Mouse (Mus musculus): ENCODE data around the gene Sec23b.

Gene Sec23b

DNA sequence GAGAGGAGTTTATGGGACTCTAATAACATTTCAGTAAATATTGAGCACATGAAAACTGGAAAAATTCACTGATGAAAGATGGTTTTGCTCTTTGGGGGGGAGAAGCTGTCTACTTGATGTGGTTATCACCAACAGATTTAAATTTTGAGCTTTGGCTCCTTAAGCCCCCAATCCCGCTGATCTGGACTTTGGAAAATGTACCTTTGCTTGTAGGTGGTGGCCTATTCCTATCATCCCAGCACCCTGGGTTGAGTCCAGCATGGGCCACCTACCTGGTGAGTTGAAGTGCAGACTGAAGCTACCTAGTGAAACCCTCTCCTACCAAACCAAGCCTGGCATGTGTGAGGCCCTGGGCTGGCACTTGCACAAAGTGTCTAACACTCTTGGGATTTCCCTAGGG is 45.5 kb downstream of the Sec23b start:
- no peak for DNase-seq (ENCODE audit: low spot score)

DNA sequence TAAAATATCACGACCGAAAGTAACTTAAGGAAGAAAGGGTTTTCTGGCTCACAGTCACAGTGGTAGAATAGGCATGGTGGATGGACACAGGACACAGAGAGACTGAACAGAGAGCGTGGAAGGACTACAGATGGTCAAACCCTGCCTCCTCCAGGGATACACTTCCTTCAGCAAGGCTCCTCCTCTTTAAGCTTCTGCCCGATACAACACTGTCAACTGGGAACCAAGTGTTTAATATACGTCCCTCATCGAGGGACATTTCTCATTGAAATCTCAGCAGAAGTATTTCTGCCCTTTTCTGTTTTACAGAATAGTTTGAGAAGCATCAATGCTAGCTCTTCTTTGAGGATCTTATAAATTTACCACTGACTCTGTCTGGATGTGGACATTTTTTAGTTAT is 57.9 kb downstream of the Sec23b start:
- no peak for DNase-seq (ENCODE audit: low spot score)

DNA sequence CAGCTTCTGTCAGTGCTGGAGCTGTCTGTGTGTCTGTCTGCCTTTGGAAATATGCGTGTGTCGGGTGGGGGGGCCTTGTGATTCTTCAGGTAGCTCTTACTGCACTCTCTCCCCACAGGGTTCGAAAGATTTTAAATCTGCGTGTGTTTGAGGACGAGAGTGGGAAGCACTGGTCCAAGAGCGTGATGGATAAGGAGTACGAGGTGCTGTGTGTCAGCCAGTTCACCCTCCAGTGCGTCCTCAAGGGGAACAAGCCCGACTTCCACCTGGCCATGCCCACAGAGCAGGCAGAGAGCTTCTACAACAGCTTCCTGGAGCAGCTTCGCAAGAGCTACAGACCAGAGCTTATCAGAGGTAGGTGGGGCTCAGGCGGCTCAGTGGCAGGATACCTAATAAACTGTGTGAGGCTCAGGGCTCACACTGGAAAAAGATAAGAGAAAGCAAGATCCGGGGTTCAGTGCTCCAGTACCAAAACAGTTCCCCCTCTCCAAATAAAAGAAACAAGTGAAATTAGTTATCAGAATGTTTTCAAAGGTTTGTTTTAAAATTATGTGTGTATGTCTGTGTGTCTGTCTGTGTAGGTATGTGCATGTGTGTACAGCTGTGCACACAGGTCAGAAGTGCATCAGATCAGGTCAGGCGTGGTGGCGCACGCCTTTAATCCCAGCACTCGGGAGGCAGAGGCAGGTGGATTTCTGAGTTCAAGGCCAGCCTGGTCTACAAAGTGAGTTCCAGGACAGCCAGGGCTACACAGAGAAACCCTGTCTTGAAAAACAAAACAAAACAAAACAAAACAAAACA is 61.2 kb downstream of the Sec23b start:
- no peak for DNase-seq (ENCODE audit: low spot score)

DNA sequence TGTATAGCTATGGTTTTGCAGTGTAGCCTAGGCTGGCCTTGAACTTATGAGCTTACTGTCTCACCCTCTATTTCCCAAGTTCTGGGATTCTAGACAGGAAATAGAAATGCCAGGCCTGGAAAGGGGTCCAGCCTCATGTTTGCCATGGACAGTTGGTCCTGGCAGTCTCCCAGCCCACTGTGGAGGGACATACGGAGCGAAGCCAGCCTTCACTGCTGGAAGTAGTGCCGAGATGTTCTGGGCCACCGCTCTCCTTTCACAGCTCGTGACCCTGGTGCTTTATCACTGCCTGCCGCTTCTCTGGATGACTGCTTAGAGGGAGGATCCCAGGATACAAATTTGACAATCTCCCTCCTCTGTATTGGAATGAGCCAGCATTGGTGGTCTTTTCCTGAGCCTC is 65.5 kb downstream of the Sec23b start:
- DNase-seq (ENCODE audit: low spot score), result no peak

DNA sequence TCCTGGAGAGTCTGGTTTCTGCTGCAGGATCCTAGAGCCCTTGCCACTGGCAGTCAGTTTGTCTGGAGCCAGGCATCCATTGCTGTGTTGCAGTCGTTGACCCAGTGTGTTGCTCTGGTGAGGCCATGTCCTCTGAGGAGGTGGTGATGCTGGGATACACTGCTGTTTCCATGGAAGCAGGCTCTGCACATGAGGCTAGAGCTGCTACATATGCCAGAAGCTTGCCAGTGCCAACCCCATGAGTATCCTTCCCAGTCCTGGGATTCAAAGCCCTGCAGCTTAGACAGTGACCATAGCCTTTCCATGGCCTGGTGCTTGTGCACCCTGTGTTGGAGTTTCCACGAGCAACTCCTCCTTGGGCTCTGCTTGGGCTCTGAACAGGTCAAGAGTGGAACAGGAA is 77.5 kb downstream of the Sec23b start:
- DNase-seq (ENCODE audit: low spot score), result no peak

DNA sequence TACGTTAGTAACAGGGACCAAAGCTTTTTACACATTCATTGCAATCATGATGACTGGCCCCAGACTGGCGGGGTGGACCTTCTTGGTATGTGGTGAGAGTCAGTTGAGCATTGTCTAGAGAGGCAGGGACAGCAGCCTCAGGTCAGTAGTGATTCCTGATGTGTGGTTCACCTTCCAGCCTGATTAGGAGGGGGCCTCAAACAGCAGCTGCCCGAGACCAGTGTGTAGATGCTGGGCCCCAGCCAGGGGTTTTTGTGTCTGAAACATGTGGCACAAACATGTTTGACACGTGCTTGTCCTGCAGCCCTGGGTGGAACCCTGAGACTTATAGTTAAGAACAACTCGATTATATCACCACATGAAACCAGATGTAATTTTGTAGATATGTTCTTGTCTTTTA is 78.2 kb downstream of the Sec23b start:
- no peak for DNase-seq (ENCODE audit: low spot score)

DNA sequence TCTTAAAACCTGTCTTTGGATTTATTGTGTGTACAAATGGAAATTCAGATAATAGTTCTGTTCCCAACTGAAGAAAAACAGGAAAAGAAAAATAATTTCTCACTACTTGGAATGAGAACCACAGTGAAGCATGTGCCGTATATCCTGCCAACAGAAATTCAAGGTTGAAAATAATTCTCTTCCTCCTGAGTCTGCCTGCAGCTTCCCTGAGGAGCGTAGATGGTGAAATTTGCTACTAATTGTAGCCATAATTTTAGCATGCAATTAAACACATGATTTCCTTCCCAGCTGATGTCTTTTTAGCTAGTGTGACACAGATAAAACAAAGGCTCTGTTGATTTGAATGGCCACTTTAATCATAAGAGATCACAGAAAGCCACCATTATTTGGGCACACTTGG is 78.7 kb downstream of the Sec23b start:
- DNase-seq (ENCODE audit: low spot score), result no peak

DNA sequence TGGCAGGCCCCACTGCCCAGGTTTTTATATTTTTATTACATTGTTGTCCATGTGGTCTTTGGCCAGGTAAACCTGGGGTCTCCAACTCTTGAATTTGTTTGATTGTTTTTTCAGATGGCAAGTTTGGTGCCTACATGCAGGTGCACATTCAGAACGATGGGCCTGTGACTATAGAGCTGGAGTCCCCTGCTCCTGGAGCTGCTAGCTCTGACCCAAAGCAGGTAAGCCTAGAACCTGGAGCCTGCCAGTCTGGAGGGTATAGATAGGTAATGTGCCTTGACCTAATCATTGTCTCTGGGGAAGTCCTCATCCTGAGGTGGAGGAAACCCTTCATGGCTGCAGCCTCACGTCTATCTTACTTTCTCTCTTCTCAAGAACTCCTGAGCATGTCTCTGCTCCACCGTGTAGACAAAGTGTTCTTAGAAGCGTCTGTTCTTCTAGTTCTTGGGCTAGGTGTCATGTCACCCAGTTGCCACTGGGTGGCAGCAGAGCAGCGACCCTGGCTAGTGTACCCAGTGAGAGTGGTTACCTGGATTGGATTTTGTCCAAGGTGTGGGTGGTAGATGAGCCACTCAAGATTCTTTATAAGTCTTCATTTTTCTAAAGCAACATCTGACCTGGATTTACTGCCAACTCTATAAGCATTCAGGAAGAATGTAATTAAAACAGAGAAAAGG is 79.8 kb downstream of the Sec23b start:
- DNase-seq (ENCODE audit: low spot score), result no peak

DNA sequence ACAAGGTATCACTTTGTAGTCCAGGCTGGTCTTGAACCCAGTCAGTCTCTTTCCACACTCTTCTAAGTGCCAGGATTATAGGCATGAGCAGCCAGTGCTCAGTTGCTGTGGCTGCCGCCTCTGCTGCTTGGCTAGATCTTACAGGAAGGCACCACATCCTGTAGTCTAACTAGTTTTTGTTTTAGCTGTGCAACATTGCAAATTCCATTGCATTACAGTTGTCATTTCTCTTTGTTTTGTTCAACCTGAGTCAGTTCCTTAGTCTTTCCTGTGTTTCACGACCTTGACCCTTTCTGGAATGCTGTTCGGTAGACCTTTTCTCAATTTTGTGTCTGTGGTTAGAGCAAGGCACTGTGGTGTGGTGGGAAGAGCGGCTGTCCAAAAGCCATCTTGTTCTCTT is 81.2 kb downstream of the Sec23b start:
- no peak for DNase-seq (ENCODE audit: low spot score)

DNA sequence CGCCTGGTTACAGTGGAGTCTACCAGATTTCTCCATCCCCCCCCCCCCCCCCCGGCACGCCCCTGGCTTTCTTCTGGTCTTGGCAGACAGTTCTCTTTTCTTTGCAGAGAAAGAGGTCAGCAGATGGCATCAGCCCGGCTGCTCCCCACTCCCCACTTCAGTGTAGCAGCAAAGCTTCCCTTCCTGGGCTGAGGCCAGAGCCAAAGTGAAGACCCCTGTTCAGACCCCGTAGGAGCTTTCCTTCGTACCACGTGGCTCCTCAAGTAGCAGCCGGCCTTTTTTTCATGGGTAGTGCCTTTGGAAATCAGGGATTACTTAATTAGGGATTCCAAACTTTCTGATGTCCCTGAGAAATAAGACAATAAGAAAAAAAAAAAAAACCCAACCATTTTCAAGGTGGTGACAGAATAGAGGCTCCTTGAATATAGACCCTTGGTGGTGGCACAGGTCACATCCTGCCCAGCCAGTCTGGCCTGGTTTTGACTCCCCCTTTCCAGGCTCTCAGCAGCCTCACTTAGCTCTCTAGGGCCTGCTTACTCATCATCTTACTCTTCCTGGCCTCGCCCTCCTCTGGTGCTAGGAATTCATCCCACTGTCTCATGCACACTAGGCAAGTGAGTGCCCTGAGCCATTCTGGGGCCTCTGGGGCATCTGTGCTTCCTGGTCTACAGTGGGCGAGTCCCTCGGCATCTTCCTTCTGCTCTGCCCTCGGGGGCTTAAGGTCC is 81.8 kb downstream of the Sec23b start:
- DNase-seq (ENCODE audit: low spot score), result no peak

DNA sequence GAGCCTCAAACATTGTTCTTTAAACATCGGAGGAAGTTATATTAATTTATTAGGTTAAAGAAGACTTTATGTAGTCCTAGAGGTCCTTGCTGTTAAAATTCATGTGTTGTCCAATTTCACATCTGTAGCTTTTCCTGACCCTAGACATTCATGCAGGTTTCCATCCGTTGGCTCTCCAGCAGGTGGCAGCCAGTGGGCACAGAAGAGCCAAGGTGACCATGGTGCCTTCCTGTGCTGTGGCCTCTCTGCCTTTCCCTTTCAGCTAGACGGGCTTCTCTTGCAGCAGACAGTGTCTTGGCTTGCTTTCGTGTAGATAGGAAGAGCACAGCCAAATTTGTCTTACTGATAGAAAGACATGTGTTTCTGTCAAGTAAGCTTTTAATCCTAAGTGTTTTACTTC is 82.7 kb downstream of the Sec23b start:
- no peak for DNase-seq (ENCODE audit: low spot score)

DNA sequence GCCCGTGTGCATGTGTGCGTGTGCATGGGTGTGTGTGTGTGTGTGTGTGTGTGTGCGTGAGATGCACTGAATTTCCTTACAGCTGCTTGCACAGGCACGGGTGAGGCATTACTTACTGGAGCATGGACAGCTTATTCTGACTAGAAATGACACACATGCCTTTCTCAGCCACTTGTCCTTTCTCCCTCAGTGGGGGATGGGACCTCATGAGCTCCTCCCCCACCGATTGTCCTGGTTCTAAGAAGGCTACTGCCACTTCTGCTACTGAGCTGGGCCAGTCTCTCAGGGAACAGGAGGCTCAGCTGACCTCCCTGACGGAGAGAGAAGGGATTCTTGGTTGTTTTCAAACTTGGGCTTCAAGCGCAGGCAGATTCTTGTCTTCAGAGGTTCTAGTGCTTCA is 84.1 kb downstream of the Sec23b start:
- DNase-seq (ENCODE audit: low spot score), result no peak

All from ovary, postnatal 10 days (tissue).